Comparison of ENCODE assay signal across 12 mouse cellular contexts in the genomic region with DNA sequence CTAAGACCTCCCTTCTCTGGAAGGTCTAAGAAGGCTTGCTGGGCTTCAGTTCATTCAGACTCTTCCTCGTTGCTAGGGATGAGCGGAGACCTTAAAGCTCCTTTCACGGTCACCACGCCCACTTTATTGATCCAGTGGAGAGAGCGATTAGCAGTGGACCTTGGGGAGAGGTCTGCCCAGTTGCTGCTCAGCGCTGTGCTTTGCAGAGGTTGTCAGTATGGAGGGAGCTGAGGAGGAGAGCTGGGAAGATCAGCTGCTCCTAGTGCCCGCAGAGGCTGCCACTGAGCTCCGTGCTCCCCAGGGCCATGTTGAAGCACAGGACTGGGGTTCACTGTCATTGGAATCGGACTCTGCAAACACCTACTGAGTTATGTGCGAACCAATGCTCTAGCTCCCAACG. TPM values are rescaled to one million over a fixed set of nuclear protein-coding genes. Genes with fewer than 3 reads are reported as not detected.
A peak's percentile ranks its signal among the peaks of the same experiment; 100 is the strongest.
DNase-seq lines count a peak whose midpoint lies in the region; ATAC-seq lines count a peak whose summit lies in the region.
"Had no signal": no experiment of that assay in that cellular context is flagged by ENCODE, and none has a peak within 500 bp of the region (broad histone marks: within the 10 kb centered on the region; RNA-seq: fewer than 3 reads in every experiment).

No protein-coding gene starts in this region.

- 66% methylated on average over 11 of the region's 11 CpGs for WGBS in embryonic facial prominence, embryonic 11.5 days
- 68% methylated on average over 11 of the region's 11 CpGs for WGBS in embryonic facial prominence, embryonic 10.5 days
- WGBS in liver, embryonic 12.5 days (ENCODE audit: insufficient replicate concordance) = 66% methylated on average over 11 of the region's 11 CpGs
- 25% methylated on average over 11 of the region's 11 CpGs for WGBS in midbrain, embryonic 16.5 days

- H3K9me3 ChIP-seq in embryonic facial prominence, embryonic 11.5 days (replicated peaks; ENCODE audit: control insufficient read depth, low read length) = no peaks in the 10 kb centered on the region
- no peaks in the 10 kb centered on the region for H3K9me3 ChIP-seq in embryonic facial prominence, embryonic 10.5 days
- no peaks in the 10 kb centered on the region for H3K9me3 ChIP-seq in liver, embryonic 12.5 days (replicated peaks)
- no peaks in the 10 kb centered on the region for H3K9me3 ChIP-seq in midbrain, embryonic 16.5 days (replicated peaks; ENCODE audit: control insufficient read depth, low read length, poor library complexity, severe bottlenecking)
- H3K9me3 ChIP-seq: megakaryocyte, embryonic 14.5 days had no signal

- no peaks in the 10 kb centered on the region for H3K27me3 ChIP-seq in embryonic facial prominence, embryonic 11.5 days (ENCODE audit: control insufficient read depth, insufficient read depth, low read length)
- H3K27me3 ChIP-seq in embryonic facial prominence, embryonic 10.5 days (replicated peaks; ENCODE audit: low read depth, poor library complexity, severe bottlenecking) = no peaks in the 10 kb centered on the region
- H3K27me3 ChIP-seq in liver, embryonic 12.5 days (replicated peaks) = no peaks in the 10 kb centered on the region
- no peaks in the 10 kb centered on the region for H3K27me3 ChIP-seq in midbrain, embryonic 16.5 days (ENCODE audit: control insufficient read depth, insufficient read depth, low read depth, low read length)

- no peak overlapping the region for H3K4me3 ChIP-seq in embryonic facial prominence, embryonic 11.5 days (ENCODE audit: low read depth, low read length)
- H3K4me3 ChIP-seq in embryonic facial prominence, embryonic 10.5 days = no peak overlapping the region
- no peak overlapping the region for H3K4me3 ChIP-seq in liver, embryonic 12.5 days
- no peak overlapping the region for H3K4me3 ChIP-seq in midbrain, embryonic 16.5 days (ENCODE audit: low read depth, low read length)
- H3K4me3 ChIP-seq: megakaryocyte, embryonic 14.5 days had no signal

- no peaks in the 10 kb centered on the region for H3K36me3 ChIP-seq in embryonic facial prominence, embryonic 11.5 days (replicated peaks; ENCODE audit: control insufficient read depth, insufficient read depth, low read depth, low read length)
- H3K36me3 ChIP-seq in embryonic facial prominence, embryonic 10.5 days (replicated peaks) = 0 out of 2 replicates have a peak, but pooled peaks cover 3% of the 10 kb centered on the region
- no peaks in the 10 kb centered on the region for H3K36me3 ChIP-seq in liver, embryonic 12.5 days
- H3K36me3 ChIP-seq in midbrain, embryonic 16.5 days (ENCODE audit: control insufficient read depth, insufficient read depth, low read length) = no peaks in the 10 kb centered on the region

- no peak for DNase-seq in embryonic facial prominence, embryonic 11.5 days (ENCODE audit: low spot score)
- no peak for DNase-seq in embryonic facial prominence, embryonic 10.5 days (ENCODE audit: low spot score)
- DNase-seq in embryo, embryonic 10.5 days (ENCODE audit: low spot score) = peak; percentile 51
- DNase-seq in ovary, postnatal 10 days (ENCODE audit: low spot score) = no peak
- DNase-seq in layer of hippocampus, adult 9-11 months = no peak
- DNase-seq: cerebellum, postnatal 25 days; spleen, adult 18-20 months had no signal

- H3K9ac ChIP-seq in embryonic facial prominence, embryonic 11.5 days (replicated peaks; ENCODE audit: low read length) = no peak overlapping the region
- H3K9ac ChIP-seq in liver, embryonic 12.5 days = no peak overlapping the region
- no peak overlapping the region; the same call in 1 of the 2 replicates for H3K9ac ChIP-seq in midbrain, embryonic 16.5 days (ENCODE audit: low read depth, low read length)

- H3K4me1 ChIP-seq in embryonic facial prominence, embryonic 11.5 days (ENCODE audit: control insufficient read depth, insufficient read depth, low read length) = no peaks in the 10 kb centered on the region; the same call in 1 of the 2 replicates
- H3K4me1 ChIP-seq in embryonic facial prominence, embryonic 10.5 days = peaks cover 34% of the 10 kb centered on the region
- no peaks in the 10 kb centered on the region for H3K4me1 ChIP-seq in liver, embryonic 12.5 days
- H3K4me1 ChIP-seq in midbrain, embryonic 16.5 days (ENCODE audit: control insufficient read depth, insufficient read depth, low read length) = no peaks in the 10 kb centered on the region; the same call in 1 of the 2 replicates
- H3K4me1 ChIP-seq: megakaryocyte, embryonic 14.5 days had no signal

- no peak overlapping the region for H3K4me2 ChIP-seq in embryonic facial prominence, embryonic 11.5 days (ENCODE audit: low read depth, low read length)
- 0 out of 2 replicates have a peak overlapping the region, but pooled peaks have one; percentile 0 for H3K4me2 ChIP-seq in liver, embryonic 12.5 days
- peak overlapping the region; percentile 27 for H3K4me2 ChIP-seq in midbrain, embryonic 16.5 days (ENCODE audit: low read length)
- H3K4me2 ChIP-seq: heart, embryonic 11.5 days had no signal

- ATAC-seq in embryonic facial prominence, embryonic 11.5 days (replicated peaks; ENCODE audit: insufficient number of reproducible peaks, low FRiP score, low TSS enrichment, low read depth) = peak; percentile 76; the same call in 1 of the 2 replicates
- no peak for ATAC-seq in liver, embryonic 12.5 days
- ATAC-seq in midbrain, embryonic 16.5 days = peak; percentile 51; the same call in 1 of the 2 replicates
- no peak for ATAC-seq in inflammation-experienced regulatory T-cells, adult 6 months

- H3K27ac ChIP-seq in embryonic facial prominence, embryonic 11.5 days (replicated peaks; ENCODE audit: low read depth, low read length) = no peak overlapping the region
- no peak overlapping the region for H3K27ac ChIP-seq in embryonic facial prominence, embryonic 10.5 days (replicated peaks)
- no peak overlapping the region for H3K27ac ChIP-seq in liver, embryonic 12.5 days
- no peak overlapping the region for H3K27ac ChIP-seq in midbrain, embryonic 16.5 days (ENCODE audit: low read length)

RNA-seq across cellular contexts. Expression of gene Smoc1, which starts 17.0 kb away (rescaled TPM):
- polyA plus RNA-seq in embryonic facial prominence, embryonic 11.5 days (2014; fragmentation: Nextera tagmentation; extraction: Ambion mirVana) = 13.2 and 15.5 TPM in 2 replicates
- 25.1 and 27.1 TPM in 2 replicates for polyA plus RNA-seq in embryonic facial prominence, embryonic 10.5 days (2016; fragmentation: Nextera tagmentation; extraction: Ambion mirVana)
- polyA plus RNA-seq in liver, embryonic 12.5 days (2016; fragmentation: Nextera tagmentation; extraction: Ambion mirVana) = 7.0 and 7.9 TPM in 2 replicates
- polyA plus RNA-seq in midbrain, embryonic 16.5 days (2015; fragmentation: Nextera tagmentation; extraction: Ambion mirVana) = 21.6 and 29.0 TPM in 2 replicates
- polyA plus RNA-seq in inflammation-experienced regulatory T-cells, adult 6 months (2017; shearing (Covaris generic)) = under 1 TPM in 1 of 3 experiments, not detected in 2; 0.32 TPM

Comparison
In these comparisons a context has a peak if more than half of its experiments do, and no peak if none do; other contexts are left out.
1. ATAC-seq: peak in embryonic facial prominence, embryonic 11.5 days (single experiment) and midbrain, embryonic 16.5 days (single experiment); none in liver, embryonic 12.5 days (single experiment) and inflammation-experienced regulatory T-cells, adult 6 months (single experiment).